Mouse (Mus musculus) stomach, embryonic 14.5 days (tissue): ENCODE measurements around the gene Olfr1087. TPM values are rescaled to one million over a fixed set of nuclear protein-coding genes. Genes with fewer than 3 reads are reported as not detected.
"Not testable (repeated sequence)": the region's sequence is repeated elsewhere in the genome, so short reads cannot be mapped to it uniquely, and the experiment has no call there.

Experiments used
- ATAC-seq: fragments of 200-750 bp; cut with Nextera tagmentation; 2 replicates; pipeline ENCODE4 v1.8.0; 2017; ENCODE audit warnings: low read depth, moderate TSS enrichment; ENCODE audit not compliant: insufficient number of reproducible peaks, insufficient read depth, low FRiP score
- H3K27ac ChIP-seq: fragments of 300-500 bp; sonication (generic); 2 replicates; pipeline ENCODE4 v1.5.1; 2014; ENCODE audit warnings: mild to moderate bottlenecking, low read length, moderate library complexity, mixed read lengths
- H3K27me3 ChIP-seq: fragments of 300-500 bp; sonication (generic); 2 replicates; pipeline ENCODE4 v1.6.1; 2014; ENCODE audit warnings: low read length, control low read depth, mixed read lengths; ENCODE audit not compliant: control insufficient read depth, insufficient read depth
- H3K36me3 ChIP-seq: fragments of 300-500 bp; sonication (generic); 2 replicates; pipeline ENCODE4 v1.6.1; 2014; ENCODE audit warnings: mild to moderate bottlenecking, control low read depth, low read length, moderate library complexity, mixed read lengths; ENCODE audit not compliant: control insufficient read depth, insufficient read depth
- H3K4me1 ChIP-seq: fragments of 300-500 bp; sonication (generic); 2 replicates; pipeline ENCODE4 v1.6.1; 2014; ENCODE audit warnings: low read length, control low read depth, mixed read lengths; ENCODE audit not compliant: control insufficient read depth, insufficient read depth
- H3K4me2 ChIP-seq: fragments of 300-500 bp; sonication (generic); replicated peaks from 2 replicates; pipeline ENCODE4 v1.6.1; 2014; ENCODE audit warnings: low read depth, low read length, control low read depth
- H3K4me3 ChIP-seq: fragments of 300-500 bp; sonication (generic); 2 replicates; pipeline ENCODE4 v1.5.1; 2014; ENCODE audit warnings: low read depth, low read length, control low read depth
- H3K9ac ChIP-seq: fragments of 300-500 bp; sonication (generic); replicated peaks from 2 replicates; pipeline ENCODE4 v1.6.1; 2014; ENCODE audit warnings: low read depth, mild to moderate bottlenecking, control low read depth, low read length, moderate library complexity, mixed read lengths
- H3K9me3 ChIP-seq: fragments of 300-500 bp; sonication (generic); 2 replicates; pipeline ENCODE4 v1.6.1; 2016; ENCODE audit warnings: low read depth, low read length, control low read depth; ENCODE audit not compliant: control insufficient read depth
- WGBS: fragments of 180-500 bp; shearing (Covaris S2); extraction: QIAGEN DNeasy Blood & Tissue Kit; methylation state at CpG from one replicate; pipeline ENCODE4 v1.1.7; 2014; 5-methylcytosine and 5-hydroxymethylcytosine counted together
- polyA plus RNA-seq: library from polyadenylated mRNA; unstranded; fragments of >200 nt; fragmentation: Nextera tagmentation; extraction: Ambion mirVana; gene quantifications from 2 replicates; pipeline ENCODE4 v1.2.1, GENCODE M21; 2014

The Olfr1087 gene
- polyA plus RNA-seq: not detected in 2 replicates

DNA sequence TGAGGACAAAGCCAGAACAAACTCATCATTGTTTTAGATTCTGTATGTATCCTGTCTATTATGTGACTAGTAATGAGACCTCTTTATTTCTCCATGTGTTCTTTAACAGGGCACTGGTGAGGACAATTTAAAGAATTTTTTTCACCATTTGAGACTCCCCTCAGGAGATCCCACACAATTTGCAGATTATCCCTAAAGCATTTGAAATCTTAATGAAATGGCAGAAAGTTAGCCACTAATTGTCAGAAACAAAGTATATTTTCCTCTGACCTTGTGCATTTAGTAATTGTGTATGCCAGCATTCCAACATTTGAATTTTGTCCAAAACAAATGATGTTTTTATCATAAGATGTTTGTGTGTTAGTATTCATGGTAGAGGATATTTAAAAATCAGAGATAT, at the start of gene Olfr1087:
Gene Olfr1087 (minus strand): TSS at position 101 of the 400 bp plus-strand sequence.
- no peak for ATAC-seq
- Histone ChIP-seq H3K4me3 (no peak within 1 kb of the TSS), H3K36me3 (no peaks in the 10 kb centered on the region), H3K4me1 (no peaks in the 10 kb centered on the region), H3K27ac (no peak within 1 kb of the TSS), H3K27me3 (no peaks in the 10 kb centered on the region), H3K9ac (no peak within 1 kb of the TSS), H3K9me3 (no peaks in the 10 kb centered on the region), H3K4me2 (no peak within 1 kb of the TSS)

DNA sequence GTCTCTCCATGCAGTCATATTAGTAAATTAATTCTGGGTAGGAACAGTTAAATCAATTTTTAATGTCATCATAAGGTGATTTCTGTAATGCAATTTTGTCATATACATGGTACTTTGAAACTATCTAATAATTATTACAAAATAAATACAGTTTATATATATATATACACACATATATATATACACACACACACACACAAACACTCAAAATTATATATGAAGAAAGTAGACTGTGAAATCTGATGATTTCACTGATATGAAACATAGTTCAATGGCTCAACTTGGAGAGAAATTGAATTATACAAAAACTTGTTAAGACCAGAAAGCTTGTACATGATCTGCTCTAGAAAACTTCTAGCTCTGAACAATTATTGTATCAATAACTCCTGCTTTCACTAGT, 35.4 kb upstream of the Olfr1087 start, which contains the start of gene Olfr1089:
Gene Olfr1089 (minus strand): TSS at position 101 of the 400 bp plus-strand sequence.
- no peaks in the 10 kb centered on the region for H3K4me1 ChIP-seq
- no peak within 1 kb of the TSS for H3K4me2 ChIP-seq
- no peak within 1 kb of the TSS for H3K4me3 ChIP-seq
- no peaks in the 10 kb centered on the region for H3K27me3 ChIP-seq
- H3K9ac ChIP-seq: no peak within 1 kb of the TSS
- no peak within 1 kb of the TSS for H3K27ac ChIP-seq
- H3K36me3 ChIP-seq: no peaks in the 10 kb centered on the region
- H3K9me3 ChIP-seq: no peaks in the 10 kb centered on the region
- no peak for ATAC-seq

DNA sequence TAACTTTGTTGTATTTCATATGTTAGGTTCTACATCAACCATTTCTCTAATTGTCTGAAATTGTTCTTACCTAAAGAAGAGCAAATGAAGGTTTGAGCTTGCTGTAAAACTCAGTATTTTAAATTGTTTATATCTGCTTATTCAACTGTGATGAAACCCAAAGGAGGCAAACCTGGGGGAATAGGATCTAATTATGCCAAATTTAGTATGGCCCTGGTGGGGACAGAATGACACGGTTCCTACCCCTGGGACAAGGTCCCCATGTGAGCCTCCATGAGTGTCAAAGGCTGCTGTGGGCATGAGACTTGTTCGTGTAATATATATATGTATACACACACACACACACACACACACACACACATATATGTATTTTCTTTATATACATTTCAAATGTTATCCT, 18.2 kb downstream of the Olfr1087 start, which contains the start of gene Olfr1086:
Gene Olfr1086 (minus strand): TSS at position 101 of the 400 bp plus-strand sequence.
- Histone ChIP-seq H3K36me3 (no peaks in the 10 kb centered on the region), H3K4me3 (no peak within 1 kb of the TSS), H3K9me3 (no peaks in the 10 kb centered on the region), H3K9ac (no peak within 1 kb of the TSS), H3K27me3 (no peaks in the 10 kb centered on the region), H3K4me2 (no peak within 1 kb of the TSS), H3K4me1 (no peaks in the 10 kb centered on the region), H3K27ac (no peak within 1 kb of the TSS)
- no peak for ATAC-seq
- WGBS: 90% methylated on average over 2 of the region's 2 CpGs

DNA sequence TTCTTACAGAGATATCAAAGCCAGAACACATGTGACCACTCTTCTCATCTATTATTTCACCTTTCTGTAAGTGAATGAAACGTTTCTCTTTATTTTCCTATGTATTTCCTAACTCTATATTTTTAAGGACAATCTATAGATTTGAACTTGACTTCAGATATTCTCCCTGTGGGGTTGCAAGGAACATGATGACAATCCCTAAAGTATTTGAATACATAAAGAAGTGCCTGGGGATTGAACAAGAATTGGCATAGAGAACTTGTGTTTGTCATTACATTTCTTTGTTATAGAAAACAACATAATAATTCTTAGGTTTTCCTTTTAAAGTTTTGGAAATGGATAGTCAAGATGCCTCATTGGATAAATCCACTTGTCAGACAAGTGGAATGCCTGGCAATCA, 36.3 kb downstream of the Olfr1087 start, which contains the start of gene Olfr1085:
Gene Olfr1085 (minus strand): TSS at position 101 of the 400 bp plus-strand sequence.
- Histone ChIP-seq H3K4me3 (no peak within 1 kb of the TSS), H3K9ac (no peak within 1 kb of the TSS), H3K9me3 (no peaks in the 10 kb centered on the region), H3K27me3 (no peaks in the 10 kb centered on the region), H3K4me1 (no peaks in the 10 kb centered on the region), H3K36me3 (no peaks in the 10 kb centered on the region), H3K4me2 (no peak within 1 kb of the TSS), H3K27ac (no peak within 1 kb of the TSS)
- WGBS: 29% methylated on average over 1 of the region's 1 CpGs
- ATAC-seq: no peak

DNA sequence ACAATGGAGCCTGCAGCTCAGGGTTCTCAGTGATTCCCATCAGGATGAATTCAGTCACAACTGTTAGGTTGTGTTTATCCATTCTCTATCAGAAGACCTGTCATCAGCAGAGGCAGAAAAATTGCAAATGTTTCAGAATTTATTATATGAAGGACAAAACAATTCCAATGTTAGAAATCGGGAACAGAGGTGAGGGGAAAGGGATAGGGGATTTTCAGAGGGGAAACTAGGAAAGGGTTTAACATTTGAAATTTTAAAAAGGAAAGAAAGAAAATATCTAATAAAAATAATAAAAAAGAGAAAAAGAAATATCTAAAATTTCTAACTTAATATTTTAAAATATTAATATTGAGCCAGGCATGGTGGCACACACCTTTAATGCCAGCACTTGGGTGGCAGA, 58.6 kb downstream of the Olfr1087 start, which contains the start of gene Olfr1084:
Gene Olfr1084 (minus strand): TSS at position 101 of the 400 bp plus-strand sequence.
- not testable (repeated sequence) for ATAC-seq, H3K9ac ChIP-seq, H3K9me3 ChIP-seq, H3K36me3 ChIP-seq, H3K27ac ChIP-seq, H3K4me2 ChIP-seq, H3K4me3 ChIP-seq, H3K4me1 ChIP-seq, H3K27me3 ChIP-seq
- WGBS: 73% methylated on average over 1 of the region's 1 CpGs

Other genes with a start within 250 kb of the Olfr1087 start
- gene Olfr1065, start 247.8 kb downstream of the Olfr1087 start, polyA plus RNA-seq: not detected in 2 replicates
- gene Olfr1066, start 242.1 kb downstream of the Olfr1087 start, polyA plus RNA-seq: not detected in 2 replicates
- gene Olfr228, start 211.0 kb downstream of the Olfr1087 start, polyA plus RNA-seq: not detected in 2 replicates
- not detected in 2 replicates for gene Olfr1076, start 189.9 kb downstream of the Olfr1087 start, polyA plus RNA-seq
- gene Olfr1079, start 155.9 kb downstream of the Olfr1087 start, polyA plus RNA-seq: not detected in 2 replicates
- gene Olfr1080, start 140.2 kb downstream of the Olfr1087 start, polyA plus RNA-seq: not detected in 2 replicates
- not detected in 2 replicates for gene Olfr1082, start 99.4 kb downstream of the Olfr1087 start, polyA plus RNA-seq
- not detected in 2 replicates for gene Olfr1084, start 58.7 kb downstream of the Olfr1087 start, polyA plus RNA-seq
- not detected in 2 replicates for gene Olfr1085, start 36.4 kb downstream of the Olfr1087 start, polyA plus RNA-seq
- not detected in 2 replicates for gene Olfr1086, start 18.3 kb downstream of the Olfr1087 start, polyA plus RNA-seq
- gene Olfr1089, start 35.3 kb upstream of the Olfr1087 start, polyA plus RNA-seq: not detected in 2 replicates
- gene Olfr1090, start 60.6 kb upstream of the Olfr1087 start, polyA plus RNA-seq: not detected in 2 replicates
- gene Olfr1093, start 84.1 kb upstream of the Olfr1087 start, polyA plus RNA-seq: not detected in 2 replicates
- not detected in 2 replicates for gene Olfr141, start 111.6 kb upstream of the Olfr1087 start, polyA plus RNA-seq
- not detected in 2 replicates for gene Olfr1094, start 126.3 kb upstream of the Olfr1087 start, polyA plus RNA-seq
- gene Olfr1095, start 153.3 kb upstream of the Olfr1087 start, polyA plus RNA-seq: not detected in 2 replicates
- gene Gm13723, start 176.4 kb upstream of the Olfr1087 start, polyA plus RNA-seq: not detected in 2 replicates
- gene Olfr1097, start 193.8 kb upstream of the Olfr1087 start, polyA plus RNA-seq: not detected in 2 replicates
- not detected in 2 replicates for gene Olfr1098, start 226.2 kb upstream of the Olfr1087 start, polyA plus RNA-seq